Mouse (Mus musculus) myocyte (in vitro differentiated cells): ENCODE data around the gene Lrrc74b.

ENCODE experiments used
- CEBPB ChIP-seq: IDR thresholded peaks from 2 replicates; pipeline ENCODE4 v1.6.1; 2011; ENCODE audit warnings: mild to moderate bottlenecking, moderate library complexity; ENCODE audit not compliant: poor library complexity, insufficient read depth, severe bottlenecking
- E2F4 ChIP-seq: IDR thresholded peaks from one replicate; pipeline ENCODE4 v1.6.1; 2011; ENCODE audit warnings: mild to moderate bottlenecking, control low read depth, moderate library complexity; ENCODE audit not compliant: insufficient read depth
- MAX ChIP-seq: IDR thresholded peaks from one replicate; pipeline ENCODE4 v1.6.1; 2011; ENCODE audit warnings: low read depth, mild to moderate bottlenecking, control low read depth
- MYOD1 ChIP-seq, 3 experiments: IDR thresholded peaks; one replicate each; pipeline ENCODE4 v1.6.1; 2011; ENCODE audit warnings: control low read depth in 2 of 3, low read depth in 2 of 3, mild to moderate bottlenecking in 2 of 3, moderate library complexity in 1 of 3; ENCODE audit not compliant: insufficient read length in 2 of 3, control insufficient read depth in 1 of 3
- MYOG ChIP-seq, 3 experiments: IDR thresholded peaks; one replicate each; pipeline ENCODE4 v1.6.1; 2011; ENCODE audit warnings: control low read depth in 2 of 3, low read depth in 2 of 3, mild to moderate bottlenecking in 2 of 3; ENCODE audit not compliant: insufficient read length in 2 of 3, control insufficient read depth in 1 of 3, insufficient read depth in 1 of 3
- POLR2A ChIP-seq: IDR thresholded peaks from one replicate; pipeline ENCODE4 v1.6.1; 2011; ENCODE audit warnings: low read depth, mild to moderate bottlenecking, control low read depth, moderate library complexity; ENCODE audit not compliant: insufficient read length
- POLR2AphosphoS2 ChIP-seq: IDR thresholded peaks from one replicate; pipeline ENCODE4 v1.6.1; 2011; ENCODE audit warnings: low read depth, control low read depth; ENCODE audit not compliant: insufficient read length
- REST ChIP-seq: IDR thresholded peaks from one replicate; pipeline ENCODE4 v1.6.1; 2011; ENCODE audit warnings: mild to moderate bottlenecking, control low read depth, moderate library complexity; ENCODE audit not compliant: insufficient read depth, insufficient read length
- SRF ChIP-seq: IDR thresholded peaks from one replicate; pipeline ENCODE4 v1.6.1; 2011; ENCODE audit warnings: low read depth; ENCODE audit not compliant: control insufficient read depth, insufficient read length
- TCF12 ChIP-seq: IDR thresholded peaks from one replicate; pipeline ENCODE4 v1.6.1; 2011; ENCODE audit warnings: mild to moderate bottlenecking, control low read depth; ENCODE audit not compliant: poor library complexity, insufficient read depth, severe bottlenecking
- TCF3 ChIP-seq: IDR thresholded peaks from one replicate; pipeline ENCODE4 v1.6.1; 2011; ENCODE audit warnings: low read depth, control low read depth; ENCODE audit not compliant: insufficient read length
- USF1 ChIP-seq: IDR thresholded peaks from one replicate; pipeline ENCODE4 v1.6.1; 2011; ENCODE audit warnings: low read depth, mild to moderate bottlenecking, control low read depth, moderate library complexity

GRCm38 (mm10) chr16:17553910-17554685, 6.9 kb downstream of the Lrrc74b start:
- TF ChIP-seq POLR2A (no peak), TCF12 (no peak), E2F4 (no peak), USF1 (no peak), CEBPB (no peak), MAX (no peak), TCF3 (no peak), POLR2AphosphoS2 (no peak), MYOG (IDR thresholded peaks at IDR 0.05; ENCODE audit: control insufficient read depth in 1 of 3, insufficient read depth in 1 of 3, insufficient read length in 2 of 3, low read depth in 2 of 3) (no peak), MYOD1 (IDR thresholded peaks at IDR 0.05; ENCODE audit: control insufficient read depth in 1 of 3, insufficient read length in 2 of 3, low read depth in 2 of 3) (no peak), REST (no peak), SRF (no peak)
